Mouse (Mus musculus) liver, adult 2 months (tissue): ENCODE measurements around the gene Fam8a1.

Source experiments
- CTCF ChIP-seq: fragments of 200-500 bp; IDR thresholded peaks from 2 replicates; pipeline ENCODE4 v1.5.1; 2011; ENCODE audit warnings: low read depth, low read length, control low read depth
- POLR2A ChIP-seq: fragments of 200-500 bp; IDR thresholded peaks from 2 replicates; pipeline ENCODE4 v1.6.1; 2011; ENCODE audit warnings: low read length, control low read depth; ENCODE audit not compliant: insufficient read depth; ENCODE audit errors: extremely low read depth

GRCm38 (mm10) chr13:46644175-46644574 is 25.1 kb upstream of the Fam8a1 start:
- TF ChIP-seq CTCF (no peak), POLR2A (no peak)
